Mouse (Mus musculus) bone marrow, adult 2 months (tissue): Measurements from ENCODE around the gene Ecm2.

Experiments used
- CTCF ChIP-seq: fragments of 200-500 bp; IDR thresholded peaks from 2 replicates; pipeline ENCODE4 v1.5.1; 2011; ENCODE audit warnings: low read length, control low read depth; ENCODE audit not compliant: control insufficient read depth, insufficient read depth
- POLR2A ChIP-seq: fragments of 200-500 bp; IDR thresholded peaks from 2 replicates; pipeline ENCODE4 v1.6.1; 2011; ENCODE audit warnings: low read depth, mild to moderate bottlenecking, control low read depth, low read length, borderline replicate concordance; ENCODE audit not compliant: control insufficient read depth

GRCm38 (mm10) chr13:49460692-49461414 lies 43.8 kb upstream of the Ecm2 start:
- TF ChIP-seq POLR2A, result no peak
- no peak for TF ChIP-seq CTCF
